Mouse (Mus musculus): ENCODE measurements at regions not wholly inside any gene's neighbourhood (a gene's known extent, or its start where the extent isn't known, plus 50 kb on each side); places are given as distances from the start of the nearest gene placed in this dataset.

GRCm38 (mm10) chr14:60513560-60513959 lies 120.2 kb upstream of the Spata13 start:
- Histone ChIP-seq H3K9me3 (replicated peaks; ENCODE audit: insufficient read depth, low read length) (no peaks in the 10 kb centered on the region), H3K27me3 (ENCODE audit: control insufficient read depth in 1 of 2, insufficient read depth in 2 of 2, low read length in 2 of 2) (no peaks in the 10 kb centered on the region; a peak in 2 of 4 replicates), H3K79me2 (ENCODE audit: control insufficient read depth, insufficient read depth, low read length, poor library complexity) (no peaks in the 10 kb centered on the region), H3K27ac (ENCODE audit: control insufficient read depth, low read depth, low read length) (no peak overlapping the region), H3K9ac (ENCODE audit: control insufficient read depth, low read depth, low read length, poor library complexity, severe bottlenecking) (no peak overlapping the region), H3K36me3 (ENCODE audit: control insufficient read depth in 1 of 2, insufficient read depth in 2 of 2, low read length in 2 of 2) (no peaks in the 10 kb centered on the region), H3K4me1 (ENCODE audit: control insufficient read depth in 1 of 2, insufficient read depth in 2 of 2, low read length in 2 of 2) (no peaks in the 10 kb centered on the region), H3K4me3 (ENCODE audit: control insufficient read depth in 1 of 2, insufficient read depth in 1 of 2, low read depth in 2 of 2, low read length in 2 of 2) (no peak overlapping the region)
- DNase-seq (ENCODE audit: low read depth, low spot score), result peak; percentile 62
- peak; percentile 42 to 87 (median 54); a peak in 5 of 6 replicates for TF ChIP-seq CTCF (IDR thresholded peaks at IDR 0.05 in 2 of 3, conservative IDR thresholded peaks at IDR 0.05 in 1 of 3; ENCODE audit: control insufficient read depth in 1 of 3, insufficient read depth in 1 of 3, low read depth in 2 of 3, low read length in 3 of 3, poor library complexity in 1 of 3, severe bottlenecking in 1 of 3)
- TF ChIP-seq NRF1 (IDR thresholded peaks at IDR 0.05; ENCODE audit: insufficient read depth, low read depth, low read length, poor library complexity, severe bottlenecking), result no peak
- TF ChIP-seq RAD21 (IDR thresholded peaks at IDR 0.05; ENCODE audit: low read depth, low read length), result peak; percentile 85
- TF ChIP-seq UBTF (IDR thresholded peaks at IDR 0.05; ENCODE audit: borderline replicate concordance, insufficient read depth, low read depth, low read length), result no peak
- peak; percentile 73 for TF ChIP-seq ZC3H11A (IDR thresholded peaks at IDR 0.05; ENCODE audit: low read depth, low read length)
- peak; percentile 91 for TF ChIP-seq SMC3 (IDR thresholded peaks at IDR 0.05; ENCODE audit: low read depth, low read length)

GRCm38 (mm10) chr14:60515094-60515786 lies 118.6 kb upstream of the Spata13 start:
- TF ChIP-seq TBP (IDR thresholded peaks at IDR 0.05; ENCODE audit: low read depth, low read length) (no peak), ETS1 (IDR thresholded peaks at IDR 0.05; ENCODE audit: low read depth, low read length) (no peak), NELFE (IDR thresholded peaks at IDR 0.05; ENCODE audit: low read depth, low read length) (no peak), E2F4 (IDR thresholded peaks at IDR 0.05; ENCODE audit: borderline replicate concordance, low read depth, low read length) (no peak), MYC (IDR thresholded peaks at IDR 0.05; ENCODE audit: low read depth, low read length) (no peak)
- Histone ChIP-seq H3K4me1 (ENCODE audit: control insufficient read depth in 1 of 2, insufficient read depth in 2 of 2, low read length in 2 of 2) (no peaks in the 10 kb centered on the region), H3K36me3 (ENCODE audit: control insufficient read depth in 1 of 2, insufficient read depth in 2 of 2, low read length in 2 of 2) (no peaks in the 10 kb centered on the region), H3K4me3 (ENCODE audit: control insufficient read depth in 1 of 2, insufficient read depth in 1 of 2, low read depth in 2 of 2, low read length in 2 of 2) (no peak overlapping the region), H3K27ac (ENCODE audit: control insufficient read depth, low read depth, low read length) (no peak overlapping the region), H3K9ac (ENCODE audit: control insufficient read depth, low read depth, low read length, poor library complexity, severe bottlenecking) (no peak overlapping the region), H3K79me2 (ENCODE audit: control insufficient read depth, insufficient read depth, low read length, poor library complexity) (no peaks in the 10 kb centered on the region), H3K27me3 (ENCODE audit: control insufficient read depth in 1 of 2, insufficient read depth in 2 of 2, low read length in 2 of 2) (no peaks in the 10 kb centered on the region; a peak in 2 of 4 replicates), H3K9me3 (replicated peaks; ENCODE audit: insufficient read depth, low read length) (no peaks in the 10 kb centered on the region)
- no peak for DNase-seq (ENCODE audit: low read depth, low spot score)

GRCm38 (mm10) chr14:60517891-60518290 lies 115.9 kb upstream of the Spata13 start:
- no peaks in the 10 kb centered on the region for H3K9me3 ChIP-seq (replicated peaks; ENCODE audit: insufficient read depth, low read length)
- H3K27ac ChIP-seq (ENCODE audit: control insufficient read depth, low read depth, low read length), result no peak overlapping the region
- no peak overlapping the region for H3K4me3 ChIP-seq (ENCODE audit: control insufficient read depth in 1 of 2, insufficient read depth in 1 of 2, low read depth in 2 of 2, low read length in 2 of 2)
- H3K79me2 ChIP-seq (ENCODE audit: control insufficient read depth, insufficient read depth, low read length, poor library complexity), result no peaks in the 10 kb centered on the region
- H3K36me3 ChIP-seq (ENCODE audit: control insufficient read depth in 1 of 2, insufficient read depth in 2 of 2, low read length in 2 of 2), result no peaks in the 10 kb centered on the region
- H3K27me3 ChIP-seq (ENCODE audit: control insufficient read depth in 1 of 2, insufficient read depth in 2 of 2, low read length in 2 of 2), result no peaks in the 10 kb centered on the region; a peak in 2 of 4 replicates
- H3K9ac ChIP-seq (ENCODE audit: control insufficient read depth, low read depth, low read length, poor library complexity, severe bottlenecking), result no peak overlapping the region
- H3K4me1 ChIP-seq (ENCODE audit: control insufficient read depth in 1 of 2, insufficient read depth in 2 of 2, low read length in 2 of 2), result no peaks in the 10 kb centered on the region
- TF ChIP-seq ELF1 (IDR thresholded peaks at IDR 0.05; ENCODE audit: low read depth, low read length), result no peak
- TF ChIP-seq TBP (IDR thresholded peaks at IDR 0.05; ENCODE audit: low read depth, low read length), result no peak
- no peak for TF ChIP-seq POLR2AphosphoS2 (IDR thresholded peaks at IDR 0.05; ENCODE audit: low read length)
- TF ChIP-seq ZNF384 (IDR thresholded peaks at IDR 0.05; ENCODE audit: low read depth, low read length), result no peak
- no peak for TF ChIP-seq JUND (IDR thresholded peaks at IDR 0.05; ENCODE audit: low read depth, low read length)
- no peak for TF ChIP-seq RCOR1 (IDR thresholded peaks at IDR 0.05; ENCODE audit: low read depth, low read length)
- DNase-seq (ENCODE audit: low read depth, low spot score), result no peak

Data from MEL (cell line).